Mouse (Mus musculus) thymus, postnatal 36 days (tissue): Measurements from ENCODE around the gene Mrpl50.
"Not testable (repeated sequence)": the region's sequence is repeated elsewhere in the genome, so short reads cannot be mapped to it uniquely, and the experiment has no call there.

Source experiments
- DNase-seq, 2 experiments: peaks; one replicate each; pipeline ENCODE4 v3.0.0; 2022; ENCODE audit warnings: mixed read lengths in 2 of 2

Mrpl50 gene

GRCm38 (mm10) chr4:49520572-49521340, at the start of gene Mrpl50, which contains the start of gene Zfp189:
Gene Mrpl50, minus strand, starts transcription at chr4:49521093.
Gene Zfp189, plus strand, starts transcription at chr4:49521176.
- DNase-seq: peak; percentile 87 to 93

GRCm38 (mm10) chr4:49567613-49568012, 46.7 kb upstream of the Mrpl50 start:
- DNase-seq: peak; percentile 3 to 18

GRCm38 (mm10) chr4:49559915-49560772, 39.3 kb upstream of the Mrpl50 start:
- no peak for DNase-seq

GRCm38 (mm10) chr4:49558181-49558580, 37.3 kb upstream of the Mrpl50 start:
- no peak for DNase-seq

GRCm38 (mm10) chr4:49557375-49557774, 36.5 kb upstream of the Mrpl50 start:
- DNase-seq: no peak

GRCm38 (mm10) chr4:49553380-49553779, 32.5 kb upstream of the Mrpl50 start:
- DNase-seq: no peak

GRCm38 (mm10) chr4:49549383-49549782, 28.5 kb upstream of the Mrpl50 start, which contains the start of gene Aldob:
Gene Aldob, minus strand, starts transcription at chr4:49549546.
- no peak for DNase-seq

- no peak for DNase-seq
Observed at GRCm38 (mm10) chr4:49547544-49548219, 26.8 kb upstream of the Mrpl50 start.

GRCm38 (mm10) chr4:49546873-49547543, 26.1 kb upstream of the Mrpl50 start:
- DNase-seq: no peak

- no peak for DNase-seq
Observed at GRCm38 (mm10) chr4:49546026-49546425, 25.1 kb upstream of the Mrpl50 start.

GRCm38 (mm10) chr4:49540966-49541365, 20.1 kb upstream of the Mrpl50 start:
- DNase-seq: no peak

- DNase-seq: no peak
Observed at GRCm38 (mm10) chr4:49539665-49540064, 18.8 kb upstream of the Mrpl50 start.

- no peak for DNase-seq
Observed at GRCm38 (mm10) chr4:49536671-49537070, 15.8 kb upstream of the Mrpl50 start.

- no peak for DNase-seq
Observed at GRCm38 (mm10) chr4:49535675-49536294, 14.9 kb upstream of the Mrpl50 start.

GRCm38 (mm10) chr4:49535036-49535435, 14.1 kb upstream of the Mrpl50 start:
- DNase-seq: no peak

- no peak for DNase-seq
Observed at GRCm38 (mm10) chr4:49522576-49522975, 1.7 kb upstream of the Mrpl50 start.

GRCm38 (mm10) chr4:49521346-49521745, 453 bp upstream of the Mrpl50 start:
- no peak for DNase-seq

- DNase-seq: no peak
Observed at GRCm38 (mm10) chr4:49519476-49519875, 1.4 kb downstream of the Mrpl50 start.

- DNase-seq: no peak
Observed at GRCm38 (mm10) chr4:49514441-49514840, 6.5 kb downstream of the Mrpl50 start.

- DNase-seq: no peak
Observed at GRCm38 (mm10) chr4:49512636-49513035, 8.3 kb downstream of the Mrpl50 start.

- not testable (repeated sequence) for DNase-seq
Observed at GRCm38 (mm10) chr4:49510236-49510835, 10.6 kb downstream of the Mrpl50 start.

GRCm38 (mm10) chr4:49509183-49509582, 11.7 kb downstream of the Mrpl50 start:
- no peak for DNase-seq
